Mouse (Mus musculus) intestine, postnatal 0 days (tissue): ENCODE data around the gene Usp36. TPM values are rescaled to one million over a fixed set of nuclear protein-coding genes. Genes with fewer than 3 reads are reported as not detected.
A peak's percentile ranks its signal among the peaks of the same experiment; 100 is the strongest.

Experiments
- ATAC-seq: fragments of 200-750 bp; cut with Nextera tagmentation; 2 replicates; pipeline ENCODE4 v1.8.0; 2017; ENCODE audit warnings: mild to moderate bottlenecking, moderate TSS enrichment, moderate library complexity
- H3K27ac ChIP-seq: fragments of 300-500 bp; sonication (generic); 2 replicates; pipeline ENCODE4 v1.5.1; 2014; ENCODE audit warnings: mild to moderate bottlenecking, low read depth, low read length, moderate library complexity
- H3K27me3 ChIP-seq: fragments of 300-500 bp; sonication (generic); replicated peaks from 2 replicates; pipeline ENCODE4 v1.6.1; 2014; ENCODE audit warnings: low read length, mixed read lengths; ENCODE audit not compliant: control insufficient read depth, insufficient read depth
- H3K36me3 ChIP-seq: fragments of 300-500 bp; sonication (generic); 2 replicates; pipeline ENCODE4 v1.6.1; 2014; ENCODE audit warnings: mild to moderate bottlenecking, moderate library complexity; ENCODE audit not compliant: control insufficient read depth, insufficient read depth
- H3K4me1 ChIP-seq: fragments of 300-500 bp; sonication (generic); replicated peaks from 2 replicates; pipeline ENCODE4 v1.6.1; 2014; ENCODE audit warnings: antibody characterized with exemption, low read length, mixed read lengths; ENCODE audit not compliant: control insufficient read depth, insufficient read depth
- H3K4me2 ChIP-seq: fragments of 300-500 bp; sonication (generic); replicated peaks from 2 replicates; pipeline ENCODE4 v1.6.1; 2014; ENCODE audit warnings: low read depth, mild to moderate bottlenecking, moderate library complexity
- H3K4me3 ChIP-seq: fragments of 300-500 bp; sonication (generic); 2 replicates; pipeline ENCODE4 v1.5.1; 2014; ENCODE audit warnings: low read depth, low read length
- H3K9ac ChIP-seq: fragments of 300-500 bp; sonication (generic); 2 replicates; pipeline ENCODE4 v1.6.1; 2014; ENCODE audit warnings: mild to moderate bottlenecking, low read depth, low read length
- H3K9me3 ChIP-seq: fragments of 300-500 bp; sonication (generic); 2 replicates; pipeline ENCODE4 v1.6.1; 2016; ENCODE audit warnings: mixed run types; ENCODE audit not compliant: control insufficient read depth
- CTCF ChIP-seq: sonication (generic); IDR thresholded peaks from 2 replicates; pipeline ENCODE4 v1.5.1; 2016; ENCODE audit warnings: low read depth, mild to moderate bottlenecking, control low read depth, antibody characterized with exemption, moderate library complexity
- WGBS: fragments of 180-500 bp; shearing (Covaris S2); extraction: QIAGEN DNeasy Blood & Tissue Kit; methylation state at CpG from one replicate; pipeline ENCODE4 v1.1.7; 2014; 5-methylcytosine and 5-hydroxymethylcytosine counted together
- polyA plus RNA-seq: library from polyadenylated mRNA; unstranded; fragments of >200 nt; fragmentation: Nextera tagmentation; extraction: Ambion mirVana; gene quantifications from 2 replicates; pipeline ENCODE4 v1.2.1, GENCODE M21; 2015

Usp36 gene
- polyA plus RNA-seq, 1 experiment from 2014 or later = 6.0 TPM

DNA sequence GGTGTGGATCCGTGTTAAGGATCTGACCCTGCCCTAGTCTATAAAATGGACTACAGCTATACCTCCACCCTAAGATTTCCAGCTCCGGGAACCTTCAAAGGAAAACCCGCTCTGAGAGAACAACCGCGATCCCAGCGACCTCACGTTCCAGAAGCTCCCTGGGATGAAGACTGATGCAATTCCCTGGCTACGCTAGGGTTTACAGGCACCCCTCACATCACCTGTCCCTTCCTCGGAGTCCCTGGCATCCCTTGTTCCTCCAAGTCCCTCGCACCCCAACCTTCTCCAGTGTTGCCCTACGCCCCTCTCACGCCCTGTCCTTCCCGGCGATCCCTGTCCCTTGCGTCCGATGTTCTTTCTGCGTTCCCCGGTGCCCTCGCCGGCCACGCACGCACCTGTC is 482 bp downstream of the Usp36 start:
- peak overlapping the region; percentile 79 for H3K4me2 ChIP-seq
- ATAC-seq = peak; percentile 2
- TF ChIP-seq CTCF = no peak
- H3K9ac ChIP-seq = peak overlapping the region; percentile 82
- peaks cover 6% of the 10 kb centered on the region; the same call in 1 of the 2 replicates for H3K4me1 ChIP-seq
- H3K4me3 ChIP-seq = peak overlapping the region; percentile 70
- H3K36me3 ChIP-seq = peaks cover 16% of the 10 kb centered on the region
- H3K27ac ChIP-seq = peak overlapping the region; percentile 83
- no peaks in the 10 kb centered on the region for H3K9me3 ChIP-seq
- H3K27me3 ChIP-seq = no peaks in the 10 kb centered on the region
- WGBS = under 1% methylated on average over 22 of the region's 22 CpGs

DNA sequence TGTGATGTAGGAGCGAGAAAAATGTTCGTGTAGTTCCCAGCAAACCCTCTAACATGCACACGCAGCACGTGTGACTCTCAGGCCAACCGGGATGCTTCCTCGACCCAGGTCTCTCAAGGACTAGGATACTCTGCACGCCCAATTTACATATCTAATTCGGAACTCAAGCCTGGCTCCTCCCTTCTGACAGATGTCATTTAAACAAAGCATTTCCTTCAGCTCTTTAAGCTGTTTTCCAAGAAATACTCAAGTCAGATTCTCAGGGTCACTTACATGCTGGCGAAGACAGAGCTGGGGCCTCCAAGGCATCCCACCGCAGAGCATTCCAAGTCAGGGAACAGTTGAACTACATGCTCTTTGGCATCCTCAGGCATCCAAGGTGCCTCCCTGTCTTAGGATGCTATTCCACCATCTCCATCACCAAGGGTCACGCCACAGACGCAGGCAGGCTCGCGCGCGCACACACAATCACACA is 970 bp downstream of the Usp36 start:
- no peak for ATAC-seq
- Histone ChIP-seq H3K4me3 (peak overlapping the region; percentile 70), H3K4me2 (peak overlapping the region; percentile 79), H3K36me3 (peaks cover 21% of the 10 kb centered on the region), H3K27me3 (no peaks in the 10 kb centered on the region), H3K4me1 (peaks cover 6% of the 10 kb centered on the region; the same call in 1 of the 2 replicates), H3K9ac (peak overlapping the region; percentile 82), H3K9me3 (no peaks in the 10 kb centered on the region), H3K27ac (peak overlapping the region; percentile 83)
- TF ChIP-seq CTCF = no peak
- under 1% methylated on average over 16 of the region's 16 CpGs for WGBS

DNA sequence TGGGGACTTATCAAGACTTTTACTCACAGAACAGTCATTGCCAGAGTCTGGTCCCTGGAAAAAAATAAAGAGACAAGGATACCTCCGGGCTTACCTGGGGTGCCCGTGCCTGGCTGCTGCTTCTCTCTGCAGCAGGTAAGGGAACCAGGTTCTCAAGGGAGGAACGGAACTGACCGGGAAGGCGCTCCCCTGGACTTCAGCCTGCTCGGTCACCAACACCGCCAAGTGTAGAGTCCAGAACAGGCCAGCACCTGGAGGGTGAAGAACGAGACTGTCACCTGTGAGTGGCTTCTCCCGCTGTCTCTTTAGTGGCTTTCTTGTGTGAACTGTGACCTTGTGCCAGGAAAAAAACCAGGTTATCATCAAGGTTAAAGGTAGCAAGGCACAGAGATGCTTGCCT is 2.5 kb downstream of the Usp36 start:
- WGBS = 86% methylated on average over 9 of the region's 9 CpGs
- no peak for ATAC-seq
- Histone ChIP-seq H3K9me3 (no peaks in the 10 kb centered on the region), H3K4me3 (no peak overlapping the region), H3K9ac (no peak overlapping the region), H3K36me3 (peaks cover 34% of the 10 kb centered on the region), H3K4me2 (no peak overlapping the region), H3K27me3 (no peaks in the 10 kb centered on the region), H3K4me1 (peaks cover 6% of the 10 kb centered on the region; the same call in 1 of the 2 replicates), H3K27ac (no peak overlapping the region)
- no peak for TF ChIP-seq CTCF

DNA sequence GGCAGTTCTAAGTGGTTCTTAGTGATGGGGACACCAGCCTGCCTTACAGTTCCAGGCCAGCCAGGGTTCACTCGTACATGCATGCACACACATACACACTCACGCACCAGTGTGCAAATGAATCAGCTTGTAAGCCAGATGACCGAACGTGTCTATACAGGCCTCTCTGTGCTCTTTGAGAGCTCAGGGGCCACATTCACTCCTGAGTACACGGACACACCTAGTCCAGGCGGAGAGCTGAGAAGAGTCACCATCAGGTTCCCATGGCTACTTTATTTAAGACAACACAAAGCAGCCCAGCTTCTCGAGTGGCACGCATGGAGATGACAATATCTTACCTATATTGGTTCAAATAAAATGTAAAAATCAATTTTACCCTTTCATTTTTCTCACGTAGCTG is 3.6 kb downstream of the Usp36 start:
- H3K36me3 ChIP-seq = peaks cover 43% of the 10 kb centered on the region
- 57% methylated on average over 9 of the region's 9 CpGs for WGBS
- no peaks in the 10 kb centered on the region for H3K27me3 ChIP-seq
- no peak overlapping the region for H3K4me3 ChIP-seq
- H3K4me1 ChIP-seq = peaks cover 6% of the 10 kb centered on the region; the same call in 1 of the 2 replicates
- H3K9ac ChIP-seq = no peak overlapping the region
- no peak for TF ChIP-seq CTCF
- H3K4me2 ChIP-seq = no peak overlapping the region
- ATAC-seq = no peak
- no peak overlapping the region for H3K27ac ChIP-seq
- H3K9me3 ChIP-seq = no peaks in the 10 kb centered on the region

DNA sequence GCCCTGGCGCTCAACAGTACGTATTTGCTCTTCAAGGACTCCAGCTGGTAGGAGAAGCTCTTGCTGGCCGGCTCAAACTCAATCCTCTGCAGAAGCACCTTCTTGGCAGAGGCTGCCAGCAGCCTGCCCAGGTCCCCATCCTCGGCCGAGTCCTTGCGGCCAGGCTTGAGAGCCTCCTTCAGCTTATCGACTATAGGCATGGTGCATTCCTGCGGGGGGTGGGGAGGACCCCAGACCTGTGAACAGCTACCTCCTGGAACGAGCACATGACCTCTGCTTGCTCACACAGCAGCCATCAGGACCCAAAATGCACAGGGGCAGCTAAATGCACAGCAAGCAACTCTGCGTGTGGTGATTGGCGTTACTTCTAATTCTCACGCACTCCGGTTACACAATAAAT is 4.3 kb downstream of the Usp36 start:
- no peak overlapping the region for H3K4me2 ChIP-seq
- H3K27me3 ChIP-seq = no peaks in the 10 kb centered on the region
- WGBS = 90% methylated on average over 13 of the region's 13 CpGs
- no peak for ATAC-seq
- no peaks in the 10 kb centered on the region for H3K9me3 ChIP-seq
- H3K36me3 ChIP-seq = peaks cover 48% of the 10 kb centered on the region
- no peak overlapping the region for H3K27ac ChIP-seq
- H3K9ac ChIP-seq = no peak overlapping the region
- peaks cover 6% of the 10 kb centered on the region; the same call in 1 of the 2 replicates for H3K4me1 ChIP-seq
- no peak overlapping the region for H3K4me3 ChIP-seq
- TF ChIP-seq CTCF = no peak

DNA sequence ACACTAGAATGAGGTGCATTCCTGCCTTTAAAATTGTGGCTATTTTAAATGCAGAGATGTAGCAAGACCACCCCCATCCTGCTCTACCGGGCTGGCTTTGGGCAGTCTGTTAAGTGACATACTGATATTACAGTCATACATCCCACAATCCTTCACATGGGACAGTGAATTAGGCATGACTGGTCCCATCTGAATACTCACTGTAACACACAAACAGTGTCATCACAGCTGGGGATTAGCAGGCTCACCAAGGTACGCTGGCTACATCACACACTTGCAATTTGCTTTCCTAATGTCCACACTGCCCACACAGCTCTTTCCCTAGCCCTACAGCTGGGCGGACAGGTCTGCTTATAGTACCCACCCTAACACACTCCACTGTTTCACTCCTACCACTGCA is 9.8 kb downstream of the Usp36 start:
- no peaks in the 10 kb centered on the region for H3K9me3 ChIP-seq
- no peak overlapping the region for H3K4me3 ChIP-seq
- no peaks in the 10 kb centered on the region for H3K27me3 ChIP-seq
- TF ChIP-seq CTCF = no peak
- whole genome bisulfite sequencing = 92% methylated on average over 3 of the region's 3 CpGs
- ATAC-seq = no peak
- no peak overlapping the region for H3K9ac ChIP-seq
- H3K4me1 ChIP-seq = no peaks in the 10 kb centered on the region
- H3K27ac ChIP-seq = no peak overlapping the region
- H3K4me2 ChIP-seq = no peak overlapping the region
- peaks cover 87% of the 10 kb centered on the region for H3K36me3 ChIP-seq

DNA sequence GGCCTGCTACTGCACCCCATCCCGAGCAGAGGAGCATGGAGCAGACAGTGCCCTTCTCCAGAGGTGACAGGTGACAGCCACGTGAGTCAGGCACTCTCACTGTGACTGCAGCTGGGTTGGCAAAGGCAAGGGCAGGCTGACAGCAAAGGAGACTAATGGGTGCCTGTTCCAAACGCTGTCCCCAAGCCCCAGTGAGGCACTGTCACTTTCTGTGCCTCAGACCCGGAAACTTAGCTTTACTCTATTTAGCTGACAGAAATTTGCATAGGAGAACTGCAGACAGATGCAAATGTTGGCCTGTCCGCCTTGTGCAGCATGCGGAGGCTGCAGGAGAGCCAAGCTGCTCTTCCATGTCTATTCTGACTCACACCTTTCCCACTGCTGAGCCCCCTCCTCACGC is 13.7 kb downstream of the Usp36 start:
- no peak for ATAC-seq

More for the DNA sequence above, 13.7 kb downstream of the Usp36 start:
- no peak overlapping the region for H3K27ac ChIP-seq
- no peak for TF ChIP-seq CTCF
- no peak overlapping the region for H3K4me3 ChIP-seq
- H3K4me1 ChIP-seq = no peaks in the 10 kb centered on the region
- 89% methylated on average over 7 of the region's 7 CpGs for WGBS
- no peak overlapping the region for H3K9ac ChIP-seq
- H3K4me2 ChIP-seq = no peak overlapping the region
- H3K9me3 ChIP-seq = no peaks in the 10 kb centered on the region
- no peaks in the 10 kb centered on the region for H3K27me3 ChIP-seq
- H3K36me3 ChIP-seq = peaks cover 90% of the 10 kb centered on the region
